ENCODE assay signal across 12 mouse cellular contexts in the genomic region with DNA sequence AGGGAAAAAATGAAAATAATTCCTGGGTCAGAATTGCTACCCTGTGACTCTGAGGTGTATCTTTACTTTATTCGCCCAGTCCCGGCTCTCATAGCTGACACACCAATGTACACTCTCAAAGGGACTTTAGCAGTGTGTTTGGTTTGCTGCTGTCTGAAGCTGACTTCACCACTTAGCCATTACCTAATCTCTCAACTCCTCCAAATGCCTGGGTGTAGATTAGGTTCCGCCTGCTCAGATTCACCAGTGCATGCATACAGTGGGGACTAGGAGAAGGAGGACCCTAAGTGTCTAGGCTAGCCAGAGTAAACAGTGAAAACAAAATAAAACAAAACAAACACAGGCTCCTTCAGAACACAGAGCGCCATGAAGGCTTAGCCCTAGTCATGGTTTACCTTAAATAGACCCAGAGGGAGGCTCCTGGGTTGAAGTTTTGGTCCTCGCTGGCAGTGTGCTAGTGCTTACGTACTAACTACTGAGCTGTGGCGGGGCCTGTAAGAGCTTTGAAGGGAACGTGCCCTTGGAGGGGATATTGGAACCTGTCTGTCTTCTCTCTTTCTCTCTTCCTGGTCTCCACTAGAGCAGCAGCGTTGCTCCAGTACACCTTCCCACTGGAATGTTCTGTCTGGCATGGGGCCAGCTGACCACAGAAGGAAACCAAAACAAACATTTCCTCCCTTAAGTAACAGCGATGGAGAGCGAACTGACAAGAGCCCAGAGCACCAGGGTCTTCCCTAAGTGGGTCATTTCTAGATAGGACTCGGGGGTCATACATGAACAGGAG. TPM values are rescaled to one million over a fixed set of nuclear protein-coding genes. Genes with fewer than 3 reads are reported as not detected.
DNase-seq lines count a peak whose midpoint lies in the region; ATAC-seq lines count a peak whose summit lies in the region.
"Had no signal": no experiment of that assay in that cellular context is flagged by ENCODE, and none has a peak within 500 bp of the region (broad histone marks: within the 10 kb centered on the region; RNA-seq: fewer than 3 reads in every experiment).

No protein-coding gene starts in this region.

- DNase-seq in ovary, postnatal 36 days (ENCODE audit: low spot score): peak; percentile 37
- DNase-seq in ovary, adult 18-20 months (ENCODE audit: low spot score): no peak
- peak; percentile 77 to 85 for DNase-seq in kidney, postnatal 4 days
- no peak for DNase-seq in cerebellum, adult 9-11 months
- no peak for DNase-seq in cerebellum, adult 18-20 months
- DNase-seq: right cerebral cortex, postnatal 14 days; thymus, postnatal 36 days had no signal

- no peak overlapping the region for H3K4me3 ChIP-seq in heart, embryonic 16.5 days (ENCODE audit: low read length)
- H3K4me3 ChIP-seq in stomach, embryonic 16.5 days (replicated peaks; ENCODE audit: low read length): no peak overlapping the region
- H3K4me3 ChIP-seq in hindbrain, embryonic 13.5 days: no peak overlapping the region
- H3K4me3 ChIP-seq: liver, embryonic 12.5 days had no signal

- peaks cover 13% of the 10 kb centered on the region for H3K4me1 ChIP-seq in heart, embryonic 16.5 days (ENCODE audit: control insufficient read depth, insufficient read depth, low read length)
- H3K4me1 ChIP-seq in stomach, embryonic 16.5 days (ENCODE audit: control insufficient read depth, insufficient read depth, low read length): peaks cover 15% of the 10 kb centered on the region
- peaks cover 5% of the 10 kb centered on the region for H3K4me1 ChIP-seq in hindbrain, embryonic 13.5 days (replicated peaks)
- H3K4me1 ChIP-seq: liver, embryonic 12.5 days had no signal

- ATAC-seq in heart, embryonic 16.5 days (replicated peaks; ENCODE audit: extremely low read depth, insufficient read depth, low FRiP score): no peak
- peak; percentile 77 for ATAC-seq in stomach, embryonic 16.5 days (ENCODE audit: insufficient read depth, low FRiP score)
- no peak for ATAC-seq in hindbrain, embryonic 13.5 days (ENCODE audit: low FRiP score)
- ATAC-seq: liver, embryonic 12.5 days had no signal

- H3K27ac ChIP-seq in heart, embryonic 16.5 days (ENCODE audit: low read length): no peak overlapping the region
- H3K27ac ChIP-seq in stomach, embryonic 16.5 days (ENCODE audit: low read length): peak overlapping the region; percentile 53
- H3K27ac ChIP-seq in hindbrain, embryonic 13.5 days: no peak overlapping the region
- H3K27ac ChIP-seq: liver, embryonic 12.5 days had no signal

- no peaks in the 10 kb centered on the region for H3K36me3 ChIP-seq in heart, embryonic 16.5 days (ENCODE audit: control insufficient read depth, insufficient read depth)
- no peaks in the 10 kb centered on the region for H3K36me3 ChIP-seq in stomach, embryonic 16.5 days (ENCODE audit: control insufficient read depth, insufficient read depth, low read length)
- H3K36me3 ChIP-seq in hindbrain, embryonic 13.5 days: no peaks in the 10 kb centered on the region
- H3K36me3 ChIP-seq: G1E; liver, embryonic 12.5 days had no signal

- H3K4me2 ChIP-seq in heart, embryonic 16.5 days (ENCODE audit: low read depth, low read length): peak overlapping the region; percentile 13; the same call in 1 of the 2 replicates
- H3K4me2 ChIP-seq in stomach, embryonic 16.5 days (ENCODE audit: low read depth, low read length): no peak overlapping the region
- H3K4me2 ChIP-seq in hindbrain, embryonic 13.5 days: no peak overlapping the region
- H3K4me2 ChIP-seq: liver, embryonic 12.5 days had no signal

- no peaks in the 10 kb centered on the region for H3K27me3 ChIP-seq in heart, embryonic 16.5 days (ENCODE audit: control insufficient read depth, insufficient read depth, low read length)
- H3K27me3 ChIP-seq in stomach, embryonic 16.5 days (ENCODE audit: control insufficient read depth, insufficient read depth, low read length): no peaks in the 10 kb centered on the region
- no peaks in the 10 kb centered on the region for H3K27me3 ChIP-seq in hindbrain, embryonic 13.5 days
- H3K27me3 ChIP-seq: liver, embryonic 12.5 days had no signal

- no peak overlapping the region for H3K9ac ChIP-seq in heart, embryonic 16.5 days (ENCODE audit: low read length)
- no peak overlapping the region for H3K9ac ChIP-seq in stomach, embryonic 16.5 days (ENCODE audit: low read length)
- no peak overlapping the region for H3K9ac ChIP-seq in hindbrain, embryonic 13.5 days
- H3K9ac ChIP-seq: liver, embryonic 12.5 days had no signal

- WGBS in heart, embryonic 16.5 days: 30% methylated on average over 12 of the region's 12 CpGs
- 47% methylated on average over 12 of the region's 12 CpGs for WGBS in stomach, embryonic 16.5 days
- 86% methylated on average over 12 of the region's 12 CpGs for WGBS in hindbrain, embryonic 13.5 days

- no peaks in the 10 kb centered on the region for H3K9me3 ChIP-seq in heart, embryonic 16.5 days (replicated peaks; ENCODE audit: control insufficient read depth, low read length)
- H3K9me3 ChIP-seq in stomach, embryonic 16.5 days (replicated peaks; ENCODE audit: control insufficient read depth, low read length): no peaks in the 10 kb centered on the region
- no peaks in the 10 kb centered on the region for H3K9me3 ChIP-seq in hindbrain, embryonic 13.5 days
- H3K9me3 ChIP-seq: liver, embryonic 12.5 days had no signal

RNA-seq across cellular contexts. Expression of a gene that starts 16.2 kb away (rescaled TPM):
- 1.5 and 2.2 TPM in 2 replicates for polyA plus RNA-seq in heart, embryonic 16.5 days (2015; fragmentation: Nextera tagmentation; extraction: Ambion mirVana)
- polyA plus RNA-seq in stomach, embryonic 16.5 days (2015; fragmentation: Nextera tagmentation; extraction: Ambion mirVana): 5.0 TPM in 2 replicates
- polyA plus RNA-seq in hindbrain, embryonic 13.5 days (2015; fragmentation: Nextera tagmentation; extraction: Ambion mirVana): 5.3 and 5.5 TPM in 2 replicates
- polyA plus RNA-seq: G1E had no signal

Comparison
In these comparisons a context has a peak if more than half of its experiments do, and no peak if none do; other contexts are left out.
1. DNase-seq: peak in ovary, postnatal 36 days (single experiment) and kidney, postnatal 4 days (2 of 2); none in ovary, adult 18-20 months (single experiment), cerebellum, adult 9-11 months (single experiment) and cerebellum, adult 18-20 months (0 of 2).